Mouse (Mus musculus) ES-E14 (cell line): ENCODE results near the gene Spred2. TPM values are rescaled to one million over a fixed set of nuclear protein-coding genes. Genes with fewer than 3 reads are reported as not detected.

ENCODE experiments used
- DNase-seq: peaks from one replicate; pipeline ENCODE4 v3.0.0-alpha.2; 2013; ENCODE audit warnings: low read depth, low spot score
- H3K27ac ChIP-seq: 2 replicates; pipeline ENCODE4 v1.5.1; 2012; ENCODE audit warnings: low read depth, mild to moderate bottlenecking, low read length, moderate library complexity, mixed read lengths; ENCODE audit not compliant: poor library complexity, insufficient read depth, severe bottlenecking
- H3K36me3 ChIP-seq: 2 replicates; pipeline ENCODE4 v1.6.1; 2012; ENCODE audit warnings: mild to moderate bottlenecking, low read length, moderate library complexity, mixed read lengths; ENCODE audit not compliant: control insufficient read depth, poor library complexity, insufficient read depth, severe bottlenecking
- H3K4me1 ChIP-seq, 2 experiments: fragments of 150-350 bp in 1 of 2; sonication (generic) in 1 of 2; 2 replicates each; pipeline ENCODE4 v1.6.1; 2012; ENCODE audit warnings: low read length in 2 of 2, mild to moderate bottlenecking in 1 of 2, mixed read lengths in 1 of 2; ENCODE audit not compliant: control insufficient read depth in 2 of 2, insufficient read depth in 2 of 2, poor library complexity in 1 of 2
- H3K4me3 ChIP-seq, 2 experiments: fragments of 150-350 bp in 1 of 2; sonication (generic) in 1 of 2; 2 replicates each; pipeline ENCODE4 v1.5.1; 2012; ENCODE audit warnings: low read length in 2 of 2, low read depth in 1 of 2, mild to moderate bottlenecking in 1 of 2, mixed read lengths in 1 of 2; ENCODE audit not compliant: insufficient read depth in 1 of 2, poor library complexity in 1 of 2, severe bottlenecking in 1 of 2
- H3K9ac ChIP-seq: 2 replicates; pipeline ENCODE4 v1.6.1; 2012; ENCODE audit warnings: low read depth, mild to moderate bottlenecking, low read length, mixed read lengths; ENCODE audit not compliant: poor library complexity, insufficient read depth, severe bottlenecking
- H3K9me3 ChIP-seq: fragments of 150-350 bp; sonication (generic); 2 replicates; pipeline ENCODE4 v1.6.1; 2012; ENCODE audit warnings: low read depth, mild to moderate bottlenecking, low read length; ENCODE audit not compliant: control insufficient read depth, insufficient read depth
- CHD2 ChIP-seq: IDR thresholded peaks from 2 replicates; pipeline ENCODE4 v1.6.1; 2014; ENCODE audit warnings: mild to moderate bottlenecking, low read depth, low read length, inconsistent platforms
- HCFC1 ChIP-seq: IDR thresholded peaks from 2 replicates; pipeline ENCODE4 v1.6.1; 2012; ENCODE audit warnings: low read length, inconsistent platforms, borderline replicate concordance; ENCODE audit not compliant: insufficient read depth
- MAFK ChIP-seq: IDR thresholded peaks from 2 replicates; pipeline ENCODE4 v1.6.1; 2014; ENCODE audit warnings: mild to moderate bottlenecking, low read depth, low read length, inconsistent platforms; ENCODE audit not compliant: insufficient read depth
- ZC3H11A ChIP-seq: IDR thresholded peaks from 2 replicates; pipeline ENCODE4 v1.6.1; 2012; ENCODE audit warnings: low read depth, mild to moderate bottlenecking, inconsistent platforms, low read length, borderline replicate concordance
- ZNF384 ChIP-seq: IDR thresholded peaks from 2 replicates; pipeline ENCODE4 v1.6.1; 2012; ENCODE audit warnings: low read depth, low read length, inconsistent platforms
- in situ Hi-C, 2 experiments: fragments of 600-800 bp; cut with MboI; formaldehyde crosslinking; loops; one replicate each; pipeline ENCODE4 v1.15.1; 2025; ENCODE audit warnings: low sequenced_read_pairs in 2 of 2, inconsistent platforms in 1 of 2; ENCODE audit not compliant: unreplicated experiment in 2 of 2
- total RNA-seq: library from RNA; depleted of rRNA; stranded (reverse); fragments of 300-350 nt; gene quantifications from 2 replicates; pipeline ENCODE4 v1.2.3, GENCODE M21; 2012

The Spred2 gene
- total RNA-seq, 1 experiment = 19.4 TPM

- in situ Hi-C loops = no loop called here
- TF ChIP-seq ZNF384 (no peak), ZC3H11A (no peak), CHD2 (no peak), MAFK (no peak), HCFC1 (no peak)
- peaks cover 8 to 20% of the 10 kb centered on the region in 2 experiments for H3K4me1 ChIP-seq
- DNase-seq = no peak
- no peak overlapping the region for H3K9ac ChIP-seq
- H3K4me3 ChIP-seq = no peak overlapping the region
- H3K36me3 ChIP-seq = peaks cover 29% of the 10 kb centered on the region
- H3K27ac ChIP-seq = no peak overlapping the region
- H3K9me3 ChIP-seq = no peaks in the 10 kb centered on the region
These were observed 15.1 kb downstream of the Spred2 start for GRCm38 (mm10) chr11:19939305-19939730.

GRCm38 (mm10) chr11:19939831-19940230 is 15.7 kb downstream of the Spred2 start:
- no peak for DNase-seq
- TF ChIP-seq ZNF384 = no peak
- H3K9me3 ChIP-seq = no peaks in the 10 kb centered on the region
- no peak overlapping the region for H3K27ac ChIP-seq
- H3K4me1 ChIP-seq = peaks cover 8 to 22% of the 10 kb centered on the region in 2 experiments
- no peak overlapping the region for H3K9ac ChIP-seq
- H3K4me3 ChIP-seq = no peak overlapping the region
- in situ Hi-C loops = no loop called here
- H3K36me3 ChIP-seq = peaks cover 27% of the 10 kb centered on the region

- no peak for TF ChIP-seq ZC3H11A
- no peak for TF ChIP-seq CHD2
- no peak for TF ChIP-seq ZNF384
- TF ChIP-seq HCFC1 = no peak
- TF ChIP-seq MAFK = no peak
- no peak for DNase-seq
- no peak overlapping the region for H3K4me3 ChIP-seq
- peaks cover 5 to 22% of the 10 kb centered on the region in 2 experiments; a peak in 3 of 4 replicates for H3K4me1 ChIP-seq
- in situ Hi-C loops = no loop called here
- peaks cover 31% of the 10 kb centered on the region; the same call in 1 of the 2 replicates for H3K36me3 ChIP-seq
- no peak overlapping the region for H3K9ac ChIP-seq
- no peaks in the 10 kb centered on the region for H3K9me3 ChIP-seq
- H3K27ac ChIP-seq = no peak overlapping the region
These were observed 17.1 kb downstream of the Spred2 start for GRCm38 (mm10) chr11:19941156-19941777.

GRCm38 (mm10) chr11:19941978-19942377 is 17.8 kb downstream of the Spred2 start:
- H3K27ac ChIP-seq = no peak overlapping the region
- peaks cover 5 to 21% of the 10 kb centered on the region in 2 experiments; a peak in 3 of 4 replicates for H3K4me1 ChIP-seq
- no peak for TF ChIP-seq MAFK
- TF ChIP-seq HCFC1 = no peak
- no peak overlapping the region for H3K4me3 ChIP-seq
- H3K36me3 ChIP-seq = peaks cover 31% of the 10 kb centered on the region; the same call in 1 of the 2 replicates
- H3K9ac ChIP-seq = no peak overlapping the region
- in situ Hi-C loops = no loop called here
- DNase-seq = no peak
- no peaks in the 10 kb centered on the region for H3K9me3 ChIP-seq

GRCm38 (mm10) chr11:19943753-19944152 is 19.6 kb downstream of the Spred2 start:
- TF ChIP-seq ZNF384 (no peak), CHD2 (no peak), HCFC1 (no peak), MAFK (no peak), ZC3H11A (no peak)
- Histone ChIP-seq H3K4me3 (no peak overlapping the region), H3K4me1 (peaks cover 6 to 27% of the 10 kb centered on the region in 2 experiments; a peak in 3 of 4 replicates), H3K36me3 (peaks cover 39% of the 10 kb centered on the region; the same call in 1 of the 2 replicates), H3K27ac (no peak overlapping the region), H3K9ac (no peak overlapping the region), H3K9me3 (no peaks in the 10 kb centered on the region)
- in situ Hi-C loops = no loop called here
- DNase-seq = no peak
